Mouse (Mus musculus): ENCODE results near the gene Tns1.

Tns1 gene

DNA sequence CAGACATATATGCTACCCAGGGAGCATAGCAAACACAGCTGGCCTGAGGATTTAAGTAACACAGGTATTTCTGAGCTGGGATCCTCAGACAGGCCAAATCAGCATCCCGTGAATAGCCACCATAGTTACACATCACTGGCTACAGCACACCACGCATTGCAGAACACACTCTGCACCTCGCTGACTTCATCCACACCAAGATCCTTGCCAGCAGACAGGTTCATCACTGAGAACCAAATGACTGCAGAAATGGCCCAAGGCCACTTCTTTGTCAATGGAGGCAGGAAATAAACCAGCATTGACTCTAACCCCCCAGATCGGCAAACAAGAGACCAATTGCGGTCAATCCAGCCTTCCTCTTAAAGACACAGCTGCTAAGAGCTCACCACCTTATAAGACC is 66.7 kb downstream of the Tns1 start:
- DNase-seq, result no peak

- no peak for DNase-seq
These were observed 68.7 kb downstream of the Tns1 start for GRCm38 (mm10) chr1:74055552-74055951.

GRCm38 (mm10) chr1:74054471-74054870 is 69.8 kb downstream of the Tns1 start:
- DNase-seq, result no peak

DNA sequence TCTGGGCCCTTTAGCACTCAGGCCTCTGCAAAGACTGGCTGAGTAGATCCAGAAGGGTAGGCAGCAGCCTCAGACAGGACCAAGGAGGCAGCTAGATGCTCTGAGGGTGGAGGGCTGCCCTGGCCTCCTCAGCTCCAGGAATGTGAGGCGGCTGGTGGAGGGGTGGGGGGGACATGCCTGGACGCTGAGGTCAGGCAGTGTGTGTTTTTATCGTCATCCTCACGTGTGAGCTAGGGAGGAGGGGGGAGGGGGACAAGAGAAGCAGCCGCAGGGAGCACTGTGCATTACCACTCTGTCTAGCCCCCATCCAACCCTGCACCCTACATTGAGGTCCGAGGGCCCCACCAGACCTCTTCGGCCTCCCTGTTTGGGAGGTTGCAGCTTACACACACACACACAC is 70.2 kb downstream of the Tns1 start:
- DNase-seq, result peak; percentile 69 to 85

DNA sequence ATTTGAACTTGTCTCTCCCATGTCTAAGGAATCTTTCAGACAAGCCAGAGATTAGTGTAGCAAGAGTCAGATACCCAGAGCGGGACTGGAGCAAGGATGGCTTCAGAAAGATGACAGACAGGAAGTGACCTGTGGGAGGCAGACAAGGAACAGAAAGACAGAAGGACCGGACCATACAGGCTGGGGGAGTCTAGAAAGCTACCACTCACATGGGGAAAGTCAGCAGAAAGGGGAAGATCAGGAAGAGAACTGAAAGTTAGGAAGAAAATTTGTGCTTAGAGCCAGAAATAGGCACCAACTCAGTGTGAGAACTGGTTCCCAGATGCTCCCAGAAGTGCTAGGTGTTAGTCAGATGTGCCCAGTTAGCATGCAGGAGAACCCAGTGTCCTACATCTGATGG is 71.2 kb downstream of the Tns1 start:
- DNase-seq, result no peak

DNA sequence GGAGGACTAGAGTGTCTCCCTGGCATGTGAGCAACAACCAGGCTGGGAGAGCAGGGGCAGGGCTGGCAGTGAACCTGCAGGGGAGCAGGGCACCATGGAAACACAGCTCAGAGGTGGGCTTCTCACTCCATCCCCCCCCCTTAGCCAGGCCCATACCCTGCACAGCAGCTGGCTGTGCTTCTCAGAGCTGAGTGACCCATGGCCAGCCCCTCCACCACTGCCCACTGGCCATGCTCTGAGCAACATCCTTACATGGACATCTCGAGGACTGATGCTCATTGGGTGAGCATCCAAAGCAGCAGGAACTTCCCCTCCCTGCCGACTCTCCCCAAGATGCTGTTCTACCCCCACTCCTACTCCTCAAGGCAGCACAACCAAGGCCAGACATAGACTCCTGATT is 72.9 kb downstream of the Tns1 start:
- no peak for DNase-seq

DNA sequence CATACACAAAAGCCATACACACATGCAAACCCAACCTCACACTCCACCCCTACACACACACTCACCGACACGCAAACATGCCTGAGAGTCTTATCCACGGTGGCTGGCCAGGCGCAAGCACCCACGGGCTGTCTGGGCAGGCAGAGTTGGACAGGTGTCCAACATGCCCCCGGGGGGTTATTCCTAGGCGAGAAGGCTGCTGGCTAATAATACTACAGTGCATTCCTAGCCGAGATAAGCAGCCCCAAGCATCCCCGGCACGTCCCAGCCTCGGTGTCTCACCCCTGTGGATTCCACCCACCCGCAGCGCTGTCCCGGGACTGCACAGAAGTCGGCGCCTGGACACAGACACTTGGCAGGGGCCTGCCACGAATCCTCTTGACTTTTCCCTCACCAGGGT is 74.8 kb downstream of the Tns1 start:
- peak in 1 of 2 experiments; percentile 82 for DNase-seq

GRCm38 (mm10) chr1:74047722-74048121 is 76.5 kb downstream of the Tns1 start:
- DNase-seq, result peak in 1 of 2 experiments; percentile 72

- DNase-seq, result peak; percentile 68 to 88
These were observed 76.9 kb downstream of the Tns1 start for GRCm38 (mm10) chr1:74047311-74047710.

DNA sequence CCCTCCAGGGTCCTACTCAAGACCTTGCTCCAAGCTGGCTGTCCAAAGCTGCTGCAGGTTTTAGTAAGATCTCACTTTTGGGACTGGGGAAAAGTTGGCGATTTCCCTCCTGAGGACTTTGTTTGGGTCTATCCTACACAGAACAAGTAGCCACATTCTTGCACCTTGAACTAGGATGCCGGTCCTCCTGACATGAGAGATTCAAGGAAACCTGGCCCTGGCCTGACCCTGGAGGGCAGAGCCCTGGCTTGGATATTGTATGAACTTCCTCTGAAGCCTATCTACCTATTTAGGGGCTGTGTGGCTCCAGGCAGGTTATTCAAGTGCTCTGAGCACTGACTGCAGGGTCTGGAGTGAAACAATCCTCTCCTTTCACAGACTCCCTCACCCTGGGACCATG is 79.2 kb downstream of the Tns1 start:
- DNase-seq, result no peak

DNA sequence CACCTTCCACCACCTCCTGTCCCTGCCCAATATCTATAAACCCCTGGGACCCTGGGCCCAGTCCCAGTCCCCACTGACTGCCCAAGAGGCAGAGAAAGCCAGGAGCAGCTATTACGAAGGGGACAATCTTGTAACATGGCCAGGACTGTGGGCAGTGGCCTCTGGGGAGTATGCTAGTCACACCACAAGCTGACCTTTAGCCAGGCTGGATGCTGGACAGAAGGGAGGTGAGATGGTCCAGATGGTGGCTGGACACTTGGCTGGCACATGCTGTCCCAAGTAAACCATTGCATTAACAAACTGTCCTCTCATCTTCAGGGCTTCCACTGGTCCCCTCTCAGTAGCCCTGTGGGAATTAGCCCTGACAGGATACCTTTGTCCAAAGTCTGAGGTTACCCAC is 79.8 kb downstream of the Tns1 start:
- DNase-seq, result peak in 1 of 2 experiments; percentile 59

DNA sequence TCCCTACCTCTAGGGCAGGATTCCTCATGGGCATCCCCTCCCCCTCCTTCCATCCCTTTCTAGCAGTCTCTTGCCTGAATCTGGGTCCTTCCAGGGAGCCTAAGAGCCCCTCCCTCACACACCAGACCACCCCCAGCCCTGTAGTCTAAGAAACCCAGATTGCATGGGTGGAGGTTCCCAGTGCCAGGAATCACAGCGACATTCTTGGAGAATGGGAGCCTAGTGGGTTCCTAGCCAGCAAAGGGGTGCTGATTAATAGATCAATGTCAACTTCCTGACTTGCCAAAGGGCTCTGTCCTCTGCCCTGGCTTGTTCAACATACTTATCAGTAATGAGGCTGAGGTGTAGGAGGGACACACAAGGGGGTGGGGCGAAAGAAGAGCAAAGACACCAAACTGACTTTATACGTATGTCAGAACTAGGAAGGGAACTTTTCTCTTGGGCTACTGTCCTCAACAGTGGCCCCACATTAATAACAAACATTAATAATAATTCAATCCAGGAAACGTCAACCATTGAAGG is 80.6 kb downstream of the Tns1 start:
- DNase-seq, result no peak

GRCm38 (mm10) chr1:74042711-74043467 is 81.4 kb downstream of the Tns1 start:
- DNase-seq, result no peak

GRCm38 (mm10) chr1:74041692-74042091 is 82.6 kb downstream of the Tns1 start:
- no peak for DNase-seq

DNA sequence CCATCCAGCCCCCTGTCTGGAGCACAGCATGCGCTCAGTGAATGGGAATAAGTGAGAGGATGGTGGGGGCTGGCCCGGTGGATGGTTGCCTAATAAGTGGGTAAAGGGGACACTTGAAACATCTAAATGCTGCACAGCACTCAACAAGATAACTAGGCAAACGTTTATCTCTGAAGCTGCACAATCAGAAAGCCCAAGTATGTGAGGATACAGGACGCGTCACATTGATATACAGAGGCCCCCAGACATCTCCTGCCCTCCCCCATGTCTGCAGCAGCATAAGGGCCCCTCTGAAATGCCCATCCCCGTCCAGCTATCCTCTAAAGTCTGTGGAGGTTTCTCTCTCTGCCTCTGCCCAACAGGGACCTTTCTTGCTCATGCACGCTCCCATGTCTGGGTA is 83.1 kb downstream of the Tns1 start:
- DNase-seq, result no peak

GRCm38 (mm10) chr1:74036560-74037390 is 87.5 kb downstream of the Tns1 start:
- peak; percentile 81 to 89 for DNase-seq

GRCm38 (mm10) chr1:74035912-74036489 is 88.2 kb downstream of the Tns1 start:
- no peak for DNase-seq

GRCm38 (mm10) chr1:74035487-74035886 is 88.8 kb downstream of the Tns1 start:
- DNase-seq, result peak in 1 of 2 experiments; percentile 48

DNA sequence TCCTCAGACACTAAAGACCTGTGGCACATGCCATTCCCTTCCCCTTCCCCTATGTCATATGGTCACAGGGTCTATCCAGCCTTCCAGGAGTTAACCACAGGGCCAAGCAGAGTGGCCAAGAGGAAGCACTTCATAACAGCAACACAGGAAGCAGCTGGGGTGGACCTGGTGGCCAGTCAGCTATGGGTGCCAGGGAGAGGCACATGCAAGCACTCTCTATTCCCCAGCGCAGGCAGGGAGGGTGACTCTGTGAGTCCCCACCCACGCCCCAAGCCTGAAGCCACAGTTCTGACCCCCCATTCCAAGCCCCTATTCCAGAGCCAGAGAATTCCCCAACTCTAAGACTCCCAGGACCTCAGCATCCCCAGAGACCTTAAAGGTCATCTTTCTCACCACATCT is 89.5 kb downstream of the Tns1 start:
- peak; percentile 67 to 81 for DNase-seq

DNA sequence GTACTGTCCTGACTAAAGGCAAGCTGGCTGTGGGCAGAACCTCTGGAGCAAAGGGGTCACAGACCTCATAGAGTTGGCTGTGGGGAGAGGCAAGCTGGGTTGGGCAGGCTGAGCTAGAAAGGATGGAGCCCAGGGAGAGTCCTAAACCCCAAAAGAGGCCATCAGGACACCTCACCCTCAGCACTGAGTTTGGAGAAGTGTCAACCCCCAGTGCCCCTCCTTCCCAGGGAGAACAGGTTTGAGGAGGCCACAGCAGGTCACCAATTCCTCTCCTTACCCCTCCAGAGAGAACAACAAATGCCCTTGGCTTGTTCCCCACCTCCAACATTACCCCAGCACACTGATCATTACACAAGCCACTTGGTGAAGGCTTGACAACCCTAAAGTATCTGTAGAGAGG is 90.0 kb downstream of the Tns1 start:
- DNase-seq, result no peak

- no peak for DNase-seq
These were observed 90.8 kb downstream of the Tns1 start for GRCm38 (mm10) chr1:74033407-74033806.

- no peak for DNase-seq
These were observed 91.3 kb downstream of the Tns1 start for GRCm38 (mm10) chr1:74032966-74033365.

DNA sequence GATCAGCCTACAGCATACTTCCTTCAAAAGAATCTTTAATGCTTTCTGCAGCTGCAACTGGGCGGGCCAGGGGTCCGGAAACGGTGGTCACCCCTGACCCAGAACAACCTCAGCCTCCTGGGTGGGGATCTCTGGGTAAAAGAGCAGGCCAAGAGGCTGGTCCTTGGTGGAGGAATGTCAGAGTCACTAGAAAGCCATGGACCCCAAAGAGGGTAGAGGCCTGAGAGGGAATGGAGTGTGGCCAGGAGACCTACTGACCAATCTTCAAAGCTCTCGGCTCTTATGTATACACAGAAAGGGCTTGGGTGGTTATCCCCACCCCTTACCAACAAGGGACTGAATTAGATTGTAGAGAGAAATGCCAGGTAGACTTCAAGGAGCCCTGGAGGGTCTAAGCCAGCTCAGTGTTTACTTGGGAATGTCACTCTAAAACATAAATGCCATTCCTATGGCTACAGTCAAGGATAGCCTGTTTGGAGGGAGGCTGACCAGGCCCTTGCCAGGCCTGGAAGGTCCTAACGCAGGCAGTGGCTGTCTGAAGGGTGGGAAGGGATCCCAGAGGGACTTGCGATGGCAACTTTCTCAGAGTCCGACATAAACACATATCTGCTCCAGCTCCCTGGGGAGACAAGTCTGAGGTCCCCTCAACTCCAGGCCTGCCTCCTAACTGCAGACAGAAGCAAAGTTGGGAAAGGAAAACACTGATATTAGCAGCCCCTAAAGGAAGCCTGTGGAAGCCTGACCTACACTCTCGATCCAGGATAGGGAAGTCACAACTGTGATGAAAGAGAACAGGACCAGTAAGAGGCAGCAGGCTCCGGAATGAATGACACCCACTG is 92.3 kb downstream of the Tns1 start:
- DNase-seq, result peak; percentile 66 to 81
